Mouse (Mus musculus): ENCODE data around the gene Gm13278.

- no peak for TF ChIP-seq EP300 (IDR thresholded peaks at IDR 0.05; ENCODE audit: insufficient read depth, low read depth, low read length)
- TF ChIP-seq CTCF (IDR thresholded peaks at IDR 0.05; ENCODE audit: low read depth, low read length), result no peak
Observed at GRCm38 (mm10) chr4:88815928-88816327, 24.6 kb downstream of the Gm13278 start, which contains the start of gene Ifna7.

All from ES-Bruce4 (cell line).